Mouse (Mus musculus) neural tube, embryonic 11.5 days (tissue): ENCODE results near the gene Naa16. TPM values are rescaled to one million over a fixed set of nuclear protein-coding genes. Genes with fewer than 3 reads are reported as not detected.

Experiments
- ATAC-seq: fragments of 200-750 bp; cut with Nextera tagmentation; 2 replicates; pipeline ENCODE4 v1.8.0; 2017; ENCODE audit warnings: moderate number of reproducible peaks, mild to moderate bottlenecking, moderate TSS enrichment, moderate library complexity; ENCODE audit not compliant: insufficient read depth, low FRiP score, low TSS enrichment
- DNase-seq: peaks from one replicate; pipeline ENCODE4 v3.0.0-alpha.2; 2015; ENCODE audit warnings: low spot score
- H3K27ac ChIP-seq: fragments of 300-500 bp; sonication (generic); 2 replicates; pipeline ENCODE4 v1.5.1; 2014; ENCODE audit warnings: low read depth, mild to moderate bottlenecking, low read length
- H3K27me3 ChIP-seq: fragments of 300-500 bp; sonication (generic); 2 replicates; pipeline ENCODE4 v1.6.1; 2014; ENCODE audit warnings: mild to moderate bottlenecking, low read length, mixed read lengths; ENCODE audit not compliant: control insufficient read depth, insufficient read depth
- H3K36me3 ChIP-seq: fragments of 300-500 bp; sonication (generic); 2 replicates; pipeline ENCODE4 v1.6.1; 2014; ENCODE audit warnings: mild to moderate bottlenecking, low read length, moderate library complexity, mixed read lengths; ENCODE audit not compliant: control insufficient read depth, insufficient read depth
- H3K4me1 ChIP-seq: fragments of 300-500 bp; sonication (generic); 2 replicates; pipeline ENCODE4 v1.6.1; 2014; ENCODE audit warnings: low read length, mixed read lengths; ENCODE audit not compliant: control insufficient read depth, insufficient read depth
- H3K4me2 ChIP-seq: fragments of 300-500 bp; sonication (generic); 2 replicates; pipeline ENCODE4 v1.6.1; 2014; ENCODE audit warnings: low read depth, mild to moderate bottlenecking, moderate library complexity
- H3K4me3 ChIP-seq: fragments of 300-500 bp; sonication (generic); 2 replicates; pipeline ENCODE4 v1.5.1; 2014; ENCODE audit warnings: low read depth, low read length
- H3K9ac ChIP-seq: fragments of 300-500 bp; sonication (generic); 2 replicates; pipeline ENCODE4 v1.6.1; 2014; ENCODE audit warnings: mild to moderate bottlenecking, low read length
- H3K9me3 ChIP-seq: fragments of 300-500 bp; sonication (generic); 2 replicates; pipeline ENCODE4 v1.6.1; 2016; ENCODE audit warnings: low read length; ENCODE audit not compliant: control insufficient read depth
- WGBS: fragments of 180-500 bp; shearing (Covaris S2); extraction: QIAGEN DNeasy Blood & Tissue Kit; methylation state at CpG from one replicate; pipeline ENCODE4 v1.1.7; 2014; 5-methylcytosine and 5-hydroxymethylcytosine counted together
- polyA plus RNA-seq: library from polyadenylated mRNA; unstranded; fragments of >200 nt; fragmentation: Nextera tagmentation; extraction: Ambion mirVana; gene quantifications from 2 replicates; pipeline ENCODE4 v1.2.1, GENCODE M21; 2014

Gene Naa16
- polyA plus RNA-seq, 1 experiment from 2014 or later = 38.8 TPM

DNA sequence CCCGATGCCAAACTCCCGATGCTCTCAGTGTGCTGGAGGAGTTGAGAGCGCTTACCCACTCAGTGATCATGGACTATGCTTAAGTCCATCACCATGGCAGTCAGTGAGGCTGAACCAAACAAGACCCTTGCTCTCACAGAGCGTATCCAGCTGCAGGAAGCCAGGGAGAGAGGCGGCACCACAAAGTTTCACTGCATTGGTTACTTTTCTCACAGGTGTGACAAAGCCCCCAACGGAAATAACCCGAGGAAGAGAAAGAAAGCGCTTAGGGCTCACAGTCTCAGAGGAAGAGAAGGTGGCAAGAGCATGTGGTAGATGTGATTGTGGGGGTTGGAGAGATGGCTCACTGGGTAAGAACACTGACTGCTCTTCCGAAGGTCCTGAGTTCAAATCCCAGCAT, 110.1 kb downstream of the Naa16 start:
- H3K4me2 ChIP-seq = no peak overlapping the region
- ATAC-seq (no peak), DNase-seq (no peak)
- H3K4me3 ChIP-seq = no peak overlapping the region
- WGBS = 89% methylated on average over 9 of the region's 9 CpGs
- H3K9ac ChIP-seq = no peak overlapping the region
- no peaks in the 10 kb centered on the region for H3K9me3 ChIP-seq
- H3K27ac ChIP-seq = no peak overlapping the region
- H3K27me3 ChIP-seq = no peaks in the 10 kb centered on the region
- no peaks in the 10 kb centered on the region for H3K36me3 ChIP-seq
- 0 out of 2 replicates have a peak, but pooled peaks cover 2% of the 10 kb centered on the region for H3K4me1 ChIP-seq

DNA sequence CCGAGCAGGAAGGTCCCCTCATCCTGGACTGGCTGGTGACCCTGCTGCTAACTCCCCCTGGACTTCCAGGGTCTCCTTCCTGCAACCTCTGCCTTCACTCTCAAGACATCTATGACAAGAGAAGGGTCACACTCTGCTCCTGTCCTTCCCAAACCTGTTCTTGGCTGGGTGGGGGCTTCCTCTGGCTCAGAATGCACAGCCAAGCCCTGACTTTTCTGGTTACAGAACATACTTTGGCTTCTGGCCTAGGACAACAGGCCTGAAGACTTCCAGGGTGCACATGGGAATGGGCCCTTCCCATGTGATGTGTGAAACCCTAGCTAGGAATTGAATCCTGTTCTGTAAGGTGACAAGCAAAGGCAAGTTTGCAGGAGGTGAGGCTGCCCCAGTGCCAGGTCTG, 111.1 kb downstream of the Naa16 start:
- Histone ChIP-seq H3K27ac (no peak overlapping the region), H3K4me2 (no peak overlapping the region), H3K36me3 (no peaks in the 10 kb centered on the region), H3K4me1 (0 out of 2 replicates have a peak, but pooled peaks cover 2% of the 10 kb centered on the region), H3K4me3 (no peak overlapping the region), H3K9me3 (no peaks in the 10 kb centered on the region), H3K27me3 (no peaks in the 10 kb centered on the region), H3K9ac (no peak overlapping the region)
- 78% methylated on average over 1 of the region's 1 CpGs for WGBS
- ATAC-seq (no peak), DNase-seq (no peak)

DNA sequence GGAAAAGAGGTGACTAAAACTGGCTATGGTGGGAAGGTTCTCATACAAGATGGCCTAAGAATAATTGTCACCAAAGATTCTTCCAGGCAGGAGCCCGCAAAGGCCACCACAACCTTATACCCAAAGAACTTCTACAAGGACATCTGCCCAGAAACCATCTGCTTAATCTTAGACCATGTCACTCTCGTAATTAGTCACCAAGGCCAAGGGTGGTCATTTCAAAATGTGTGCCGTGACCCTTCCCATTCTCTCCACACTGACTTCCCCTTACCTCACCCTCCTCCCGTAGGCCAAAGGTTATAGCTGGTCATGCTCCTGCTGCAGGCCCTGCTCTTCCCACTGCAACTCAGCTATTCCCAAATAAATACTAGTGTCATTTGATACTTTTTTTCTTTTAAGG, 111.7 kb downstream of the Naa16 start:
- Histone ChIP-seq H3K9ac (no peak overlapping the region), H3K27me3 (no peaks in the 10 kb centered on the region), H3K4me1 (0 out of 2 replicates have a peak, but pooled peaks cover 2% of the 10 kb centered on the region), H3K9me3 (no peaks in the 10 kb centered on the region), H3K4me2 (no peak overlapping the region), H3K4me3 (no peak overlapping the region), H3K27ac (no peak overlapping the region), H3K36me3 (no peaks in the 10 kb centered on the region)
- WGBS = 84% methylated on average over 4 of the region's 4 CpGs
- ATAC-seq (no peak), DNase-seq (no peak)

DNA sequence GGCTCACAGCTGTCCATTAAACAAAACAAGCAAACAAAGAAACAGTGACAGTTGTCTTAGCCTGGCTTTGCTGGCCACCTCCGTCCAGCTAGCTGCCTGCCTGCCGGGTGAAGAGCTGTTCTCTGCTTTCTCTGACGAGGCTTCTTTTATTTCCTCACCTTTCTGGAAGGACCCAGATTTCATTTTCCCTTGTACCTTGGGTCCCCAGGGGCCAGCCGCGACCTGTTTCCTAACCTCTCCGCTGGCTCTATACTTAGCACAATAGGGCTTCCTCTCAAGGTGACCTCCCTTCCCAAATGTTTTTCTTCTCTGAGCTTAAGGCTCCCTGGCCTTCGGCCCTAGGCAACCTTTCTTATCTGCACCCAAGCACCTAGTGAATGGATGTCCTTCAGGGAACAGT, 112.7 kb downstream of the Naa16 start:
- DNase-seq = no peak
- 60% methylated on average over 7 of the region's 7 CpGs for WGBS
- Histone ChIP-seq H3K27ac (no peak overlapping the region), H3K9ac (no peak overlapping the region), H3K4me3 (no peak overlapping the region), H3K4me2 (no peak overlapping the region), H3K4me1 (0 out of 2 replicates have a peak, but pooled peaks cover 2% of the 10 kb centered on the region), H3K9me3 (no peaks in the 10 kb centered on the region), H3K27me3 (no peaks in the 10 kb centered on the region), H3K36me3 (no peaks in the 10 kb centered on the region)
- no peak for ATAC-seq

DNA sequence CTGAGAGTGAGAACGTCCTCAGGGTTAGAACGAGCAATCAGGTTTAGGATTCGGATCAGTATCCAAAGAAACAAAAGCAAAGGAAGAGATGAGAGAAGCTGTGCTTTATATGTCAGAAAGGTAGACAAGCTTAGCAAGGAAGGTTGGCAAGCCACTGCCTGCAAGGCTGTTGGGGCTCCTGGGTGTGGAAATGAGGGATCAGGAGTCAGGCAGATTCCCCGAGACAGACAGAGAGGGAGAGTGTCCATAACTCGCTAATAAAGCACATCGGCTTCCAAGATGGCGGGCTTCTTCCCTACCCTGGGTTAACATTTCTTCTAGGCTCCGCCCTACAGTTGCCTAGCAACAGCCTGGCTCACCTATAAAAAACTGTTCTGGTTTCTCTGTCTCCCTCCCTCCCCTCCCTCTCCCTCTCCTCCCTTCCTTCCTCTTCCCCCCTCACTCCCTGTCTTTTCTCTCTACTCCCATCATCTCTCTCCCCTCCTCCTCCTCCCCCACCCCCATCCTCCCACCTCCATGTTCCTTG, 114.6 kb downstream of the Naa16 start:
- Histone ChIP-seq H3K9ac (no peak overlapping the region), H3K4me3 (no peak overlapping the region), H3K9me3 (no peaks in the 10 kb centered on the region), H3K4me2 (no peak overlapping the region), H3K4me1 (0 out of 2 replicates have a peak, but pooled peaks cover 2% of the 10 kb centered on the region), H3K27me3 (no peaks in the 10 kb centered on the region), H3K36me3 (no peaks in the 10 kb centered on the region), H3K27ac (no peak overlapping the region)
- DNase-seq = no peak
- no peak for ATAC-seq
- 82% methylated on average over 8 of the region's 8 CpGs for WGBS

DNA sequence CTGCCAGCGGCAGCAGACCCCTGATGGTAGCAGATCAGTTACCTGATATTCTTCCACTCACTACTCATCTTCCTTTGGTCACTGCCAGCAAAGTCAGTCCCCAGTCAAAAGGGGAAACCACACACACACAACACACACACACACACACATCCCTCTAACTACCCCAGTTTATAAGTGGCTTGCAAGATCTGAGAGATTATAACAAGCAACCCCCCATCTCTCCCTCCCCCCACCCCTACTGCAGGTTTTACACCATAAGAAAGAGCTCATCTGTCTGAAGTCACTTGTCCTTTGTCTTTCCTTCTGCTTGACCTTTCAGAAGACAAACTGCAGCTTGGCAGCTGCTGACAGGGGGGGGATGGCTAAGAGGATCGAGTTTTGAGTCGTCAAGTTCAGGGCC, 115.1 kb downstream of the Naa16 start:
- 60% methylated on average over 3 of the region's 3 CpGs for WGBS
- Histone ChIP-seq H3K9me3 (no peaks in the 10 kb centered on the region), H3K36me3 (no peaks in the 10 kb centered on the region), H3K27ac (no peak overlapping the region), H3K9ac (no peak overlapping the region), H3K4me2 (no peak overlapping the region), H3K27me3 (no peaks in the 10 kb centered on the region), H3K4me1 (0 out of 2 replicates have a peak, but pooled peaks cover 2% of the 10 kb centered on the region), H3K4me3 (no peak overlapping the region)
- no peak for ATAC-seq
- no peak for DNase-seq

Other genes with a start within 250 kb of the Naa16 start
- gene Zfp957, start 143.4 kb downstream of the Naa16 start, polyA plus RNA-seq = not detected in 2 replicates
- gene Rgcc, start 89.1 kb downstream of the Naa16 start, polyA plus RNA-seq = 46.2 and 51.8 TPM in 2 replicates
- gene Mtrf1, start 7.0 kb upstream of the Naa16 start, polyA plus RNA-seq = 11.7 and 11.8 TPM in 2 replicates
- gene Kbtbd7, start 35.7 kb upstream of the Naa16 start, polyA plus RNA-seq = 18.4 and 19.9 TPM in 2 replicates
- 5.7 and 6.3 TPM in 2 replicates for gene Kbtbd6, start 61.1 kb upstream of the Naa16 start, polyA plus RNA-seq
- 8.2 and 8.3 TPM in 2 replicates for gene Elf1, start 90.4 kb upstream of the Naa16 start, polyA plus RNA-seq
- 57.8 TPM in 2 replicates for gene Wbp4, start 90.7 kb upstream of the Naa16 start, polyA plus RNA-seq
- 153 and 156 TPM in 2 replicates for gene Sugt1, start 196.9 kb upstream of the Naa16 start, polyA plus RNA-seq